Mouse (Mus musculus): ENCODE measurements at regions not wholly inside any gene's neighbourhood (a gene's known extent, or its start where the extent isn't known, plus 50 kb on each side); places are given as distances from the start of the nearest gene placed in this dataset.
A peak's percentile ranks its signal among the peaks of the same experiment; 100 is the strongest.

DNA sequence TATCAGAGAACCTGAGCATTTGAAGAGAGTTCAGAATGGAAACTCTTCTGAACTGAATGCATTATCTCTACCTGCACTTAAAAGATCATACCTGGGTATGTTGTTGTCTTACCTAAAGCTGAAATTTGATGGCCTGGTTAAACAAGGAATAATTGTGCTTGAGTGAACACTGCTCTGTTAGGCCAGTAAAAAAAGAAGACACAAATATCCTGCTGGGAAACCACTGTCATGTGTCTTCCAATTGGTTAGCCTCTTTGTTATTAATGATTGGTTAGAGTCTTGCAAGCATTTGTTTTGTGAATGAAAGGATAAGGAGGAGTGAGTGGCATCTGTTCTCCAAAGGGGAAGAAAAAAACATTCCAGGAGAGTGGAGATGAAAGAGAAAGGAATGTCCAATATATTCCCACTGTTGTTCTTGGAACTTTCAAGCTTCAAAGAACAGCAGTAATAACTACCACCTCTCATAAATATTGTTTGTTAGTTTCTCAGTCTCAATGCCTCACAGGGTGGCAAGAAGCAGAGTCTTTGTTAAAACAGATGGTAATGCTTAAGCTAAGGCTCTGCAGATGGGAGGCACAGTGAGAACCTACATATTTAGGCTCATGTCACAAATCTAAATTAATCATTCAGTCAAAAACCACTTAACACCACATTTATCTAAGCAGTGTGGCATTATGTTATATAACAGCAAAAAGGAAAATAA lies 165.5 kb downstream of the Dsel start:
- no peak overlapping the region for H3K4me3 ChIP-seq
- H3K9ac ChIP-seq (replicated peaks) = no peak overlapping the region
- no peaks in the 10 kb centered on the region for H3K9me3 ChIP-seq
- no peak overlapping the region for H3K27ac ChIP-seq (replicated peaks)
- H3K27me3 ChIP-seq = no peaks in the 10 kb centered on the region
- no peaks in the 10 kb centered on the region for H3K36me3 ChIP-seq
- H3K4me2 ChIP-seq (replicated peaks) = no peak overlapping the region
- ATAC-seq (ENCODE audit: low FRiP score, low read depth) = peak; percentile 44
- H3K4me1 ChIP-seq = 0 out of 2 replicates have a peak, but pooled peaks cover 4% of the 10 kb centered on the region

DNA sequence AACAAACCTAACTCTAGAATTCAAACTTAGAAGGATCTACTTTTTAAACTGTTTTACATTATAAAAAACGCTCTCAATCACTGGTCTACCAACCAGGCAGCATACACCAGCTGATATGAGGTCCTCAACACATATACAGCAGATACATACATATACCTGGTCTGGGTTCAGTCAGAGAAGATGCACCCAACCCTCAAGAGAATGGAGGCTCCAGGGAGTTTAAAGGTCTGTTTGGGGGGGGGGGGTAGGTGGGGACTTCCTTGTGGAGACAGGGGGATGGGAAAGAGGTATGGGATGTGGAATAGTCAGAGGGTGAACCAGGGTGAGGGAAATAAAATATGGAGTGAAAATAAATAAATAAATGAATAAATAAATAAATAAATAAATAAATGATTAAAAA lies 203.8 kb downstream of the Dsel start:
- 92% methylated on average over 1 of the region's 1 CpGs for WGBS
- no peaks in the 10 kb centered on the region for H3K27me3 ChIP-seq

DNA sequence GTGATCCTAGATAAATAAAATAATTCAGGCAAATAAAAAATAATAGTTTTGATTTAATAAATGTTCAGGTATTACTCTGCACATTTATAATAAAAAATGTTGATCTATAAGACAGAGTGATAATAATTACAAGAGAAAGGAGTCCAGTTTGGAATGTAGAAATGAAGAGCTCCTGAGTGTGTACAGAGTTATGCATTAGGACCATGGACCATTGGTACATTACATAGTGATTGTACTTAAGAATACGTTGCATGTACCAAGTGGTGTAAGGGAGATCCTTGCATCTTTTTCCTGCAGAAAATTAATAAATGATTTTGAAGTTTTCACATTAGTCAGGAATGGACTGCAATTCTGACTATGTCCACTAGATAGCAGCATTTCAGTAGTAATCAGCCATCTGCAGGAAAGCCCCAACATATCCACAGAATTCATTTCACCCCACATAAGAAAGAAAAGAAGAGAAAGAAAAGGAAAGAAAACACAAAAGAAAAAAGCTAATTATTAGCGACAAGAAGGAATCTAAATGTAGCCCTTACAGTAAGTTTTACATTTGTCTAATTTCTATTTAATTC lies 204.5 kb downstream of the Dsel start:
- ATAC-seq (ENCODE audit: low FRiP score, low read depth) = peak; percentile 72

More for the DNA sequence above, 203.8 kb downstream of the Dsel start:
- no peak overlapping the region for H3K9ac ChIP-seq (replicated peaks)
- H3K9me3 ChIP-seq = no peaks in the 10 kb centered on the region
- no peak overlapping the region for H3K4me3 ChIP-seq
- no peaks in the 10 kb centered on the region for H3K36me3 ChIP-seq
- ATAC-seq (ENCODE audit: low FRiP score, low read depth) = peak; percentile 58; the same call in 1 of the 2 replicates
- no peaks in the 10 kb centered on the region for H3K4me1 ChIP-seq
- H3K27ac ChIP-seq (replicated peaks) = no peak overlapping the region
- H3K4me2 ChIP-seq (replicated peaks) = no peak overlapping the region

DNA sequence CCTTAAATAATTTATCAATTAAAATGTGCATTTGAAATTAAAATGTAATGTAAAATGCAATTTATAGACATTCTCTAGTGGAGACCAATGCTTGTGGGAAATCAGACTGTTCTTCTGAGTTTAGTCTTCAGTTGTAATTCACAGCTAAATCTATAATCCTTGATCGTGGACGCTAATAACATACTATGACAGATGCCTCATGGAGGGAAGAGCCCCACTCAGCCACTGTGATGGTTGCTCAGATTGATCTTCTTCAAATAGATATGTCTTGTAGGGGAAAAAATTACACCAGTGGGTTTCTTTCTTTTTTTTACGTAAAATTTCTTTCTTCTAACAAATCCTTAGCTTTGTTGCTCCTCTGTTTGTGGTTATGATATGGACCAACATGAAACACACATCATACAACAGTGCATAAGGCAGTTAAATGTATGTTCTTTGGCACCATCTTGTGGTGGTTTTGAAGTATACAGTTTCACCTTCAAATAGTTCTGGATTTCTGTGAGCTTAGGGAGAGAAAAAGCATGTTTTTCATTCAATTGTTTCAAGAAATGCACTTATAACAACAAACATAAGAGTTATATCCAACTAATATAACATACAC lies 230.8 kb downstream of the Dsel start:
- H3K27me3 ChIP-seq = no peaks in the 10 kb centered on the region
- H3K9me3 ChIP-seq = no peaks in the 10 kb centered on the region
- ATAC-seq (ENCODE audit: low FRiP score, low read depth) = peak; percentile 89
- WGBS = 58% methylated on average over 3 of the region's 3 CpGs
- no peak overlapping the region for H3K4me2 ChIP-seq (replicated peaks)
- H3K27ac ChIP-seq (replicated peaks) = no peak overlapping the region
- H3K9ac ChIP-seq (replicated peaks) = no peak overlapping the region
- H3K4me3 ChIP-seq = no peak overlapping the region
- no peaks in the 10 kb centered on the region for H3K4me1 ChIP-seq
- H3K36me3 ChIP-seq = no peaks in the 10 kb centered on the region

More for the DNA sequence above, 204.5 kb downstream of the Dsel start:
- H3K4me3 ChIP-seq = no peak overlapping the region
- no peaks in the 10 kb centered on the region for H3K4me1 ChIP-seq
- H3K9me3 ChIP-seq = no peaks in the 10 kb centered on the region
- H3K36me3 ChIP-seq = no peaks in the 10 kb centered on the region
- no peak overlapping the region for H3K9ac ChIP-seq (replicated peaks)
- no peak overlapping the region for H3K4me2 ChIP-seq (replicated peaks)
- no peak overlapping the region for H3K27ac ChIP-seq (replicated peaks)
- WGBS = 5% methylated on average over 2 of the region's 2 CpGs
- H3K27me3 ChIP-seq = no peaks in the 10 kb centered on the region
